Mouse (Mus musculus) liver, adult 2 months (tissue): ENCODE measurements around the gene Maged1. TPM values are rescaled to one million over a fixed set of nuclear protein-coding genes. Genes with fewer than 3 reads are reported as not detected.
A peak's percentile ranks its signal among the peaks of the same experiment; 100 is the strongest.

ENCODE experiments used
- DNase-seq: peaks from one replicate; pipeline ENCODE4 v3.0.0-alpha.2; 2011; ENCODE audit warnings: low read depth, low spot score; ENCODE audit errors: extremely low read depth
- H3K27ac ChIP-seq: fragments of 200-500 bp; replicated peaks from 2 replicates; pipeline ENCODE4 v1.5.1; 2012; ENCODE audit warnings: low read depth, mild to moderate bottlenecking, control low read depth, inconsistent platforms, low read length; ENCODE audit not compliant: insufficient read depth
- H3K27me3 ChIP-seq: fragments of 200-500 bp; 2 replicates; pipeline ENCODE4 v1.6.1; 2012; ENCODE audit warnings: mild to moderate bottlenecking, moderate library complexity, low read length, inconsistent platforms; ENCODE audit not compliant: control insufficient read depth, insufficient read depth
- H3K36me3 ChIP-seq: fragments of 200-500 bp; 2 replicates; pipeline ENCODE4 v1.6.1; 2012; ENCODE audit warnings: low read length, inconsistent platforms; ENCODE audit not compliant: control insufficient read depth, insufficient read depth
- H3K4me1 ChIP-seq: fragments of 200-500 bp; 2 replicates; pipeline ENCODE4 v1.6.1; 2011; ENCODE audit warnings: low read length; ENCODE audit not compliant: control insufficient read depth, insufficient read depth
- H3K4me3 ChIP-seq: fragments of 200-500 bp; 2 replicates; pipeline ENCODE4 v1.5.1; 2011; ENCODE audit warnings: low read depth, mild to moderate bottlenecking, control low read depth, low read length, moderate library complexity; ENCODE audit not compliant: insufficient read depth
- H3K79me2 ChIP-seq: fragments of 200-500 bp; 2 replicates; pipeline ENCODE4 v1.6.1; 2012; ENCODE audit warnings: inconsistent platforms, mild to moderate bottlenecking, low read length, moderate library complexity; ENCODE audit not compliant: control insufficient read depth, insufficient read depth
- H3K9ac ChIP-seq: fragments of 200-500 bp; 2 replicates; pipeline ENCODE4 v1.6.1; 2012; ENCODE audit warnings: low read depth, mild to moderate bottlenecking, control low read depth, inconsistent platforms, low read length
- CTCF ChIP-seq: fragments of 200-500 bp; IDR thresholded peaks from 2 replicates; pipeline ENCODE4 v1.5.1; 2011; ENCODE audit warnings: low read depth, low read length, control low read depth
- POLR2A ChIP-seq: fragments of 200-500 bp; IDR thresholded peaks from 2 replicates; pipeline ENCODE4 v1.6.1; 2011; ENCODE audit warnings: low read length, control low read depth; ENCODE audit not compliant: insufficient read depth; ENCODE audit errors: extremely low read depth
- WGBS: fragments of 180-500 bp; shearing (Covaris S2); methylation state at CpG from one replicate; pipeline ENCODE4 v1.1.7; 2018; 5-methylcytosine and 5-hydroxymethylcytosine counted together
- polyA plus RNA-seq: library from polyadenylated mRNA; depleted of rRNA; stranded (reverse); fragments of >200 nt; gene quantifications from 2 replicates; pipeline ENCODE4 v1.2.3, GENCODE M21; 2012; rRNA removed
- total RNA-seq: library from RNA; depleted of rRNA; stranded (reverse); fragments of >200 nt; gene quantifications from 2 replicates; pipeline ENCODE4 v1.2.3, GENCODE M21; 2014; rRNA removed

The Maged1 gene
- total RNA-seq (51.4 and 63.2 TPM in 2 replicates), polyA plus RNA-seq (55.0 and 78.9 TPM in 2 replicates)

- H3K36me3 ChIP-seq: peaks cover 17% of the 10 kb centered on the region
- no peak for TF ChIP-seq CTCF
- peak; percentile 74 for TF ChIP-seq POLR2A
- no peaks in the 10 kb centered on the region for H3K4me1 ChIP-seq
- peak within 1 kb of the TSS; percentile 86 for H3K4me3 ChIP-seq
- peak within 1 kb of the TSS; percentile 68 for H3K9ac ChIP-seq
- 0% methylated on average over 28 of the region's 32 CpGs for WGBS
- H3K79me2 ChIP-seq: no peaks in the 10 kb centered on the region
- peak; percentile 90 for DNase-seq
- peak within 1 kb of the TSS; percentile 50 for H3K27ac ChIP-seq
- H3K27me3 ChIP-seq: no peaks in the 10 kb centered on the region
These were observed at the start of gene Maged1 for GRCm38 (mm10) chrX:94541918-94542355. Maged1 (minus strand) TSS chrX:94542143.

DNA sequence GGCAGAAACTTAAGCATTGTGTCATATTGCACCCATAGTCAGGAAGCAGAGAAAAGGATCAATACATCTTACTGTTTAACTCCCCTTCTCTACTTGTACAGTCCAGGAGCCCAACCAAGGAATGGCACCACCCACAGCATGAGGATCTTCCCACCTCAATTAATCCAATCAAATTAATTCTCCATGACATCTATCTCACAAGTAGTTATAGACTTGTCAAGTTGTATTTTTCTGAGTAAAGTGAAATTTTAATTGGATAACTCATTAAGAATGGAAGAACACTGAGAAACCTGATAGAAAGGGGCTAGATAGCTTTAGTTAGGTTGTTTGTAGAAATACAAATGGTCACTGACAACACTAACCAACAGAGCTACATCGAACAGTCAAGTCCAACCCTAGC, 38.3 kb upstream of the Maged1 start:
- Histone ChIP-seq H3K36me3 (no peaks in the 10 kb centered on the region), H3K4me1 (no peaks in the 10 kb centered on the region), H3K4me3 (no peak overlapping the region), H3K27ac (no peak overlapping the region), H3K9ac (no peak overlapping the region), H3K79me2 (no peaks in the 10 kb centered on the region), H3K27me3 (no peaks in the 10 kb centered on the region)
- 95% methylated on average over 1 of the region's 1 CpGs for WGBS
- no peak for DNase-seq
- TF ChIP-seq POLR2A (no peak), CTCF (no peak)

GRCm38 (mm10) chrX:94564694-94565093, 22.8 kb upstream of the Maged1 start:
- TF ChIP-seq POLR2A: no peak
- no peak for TF ChIP-seq CTCF

DNA sequence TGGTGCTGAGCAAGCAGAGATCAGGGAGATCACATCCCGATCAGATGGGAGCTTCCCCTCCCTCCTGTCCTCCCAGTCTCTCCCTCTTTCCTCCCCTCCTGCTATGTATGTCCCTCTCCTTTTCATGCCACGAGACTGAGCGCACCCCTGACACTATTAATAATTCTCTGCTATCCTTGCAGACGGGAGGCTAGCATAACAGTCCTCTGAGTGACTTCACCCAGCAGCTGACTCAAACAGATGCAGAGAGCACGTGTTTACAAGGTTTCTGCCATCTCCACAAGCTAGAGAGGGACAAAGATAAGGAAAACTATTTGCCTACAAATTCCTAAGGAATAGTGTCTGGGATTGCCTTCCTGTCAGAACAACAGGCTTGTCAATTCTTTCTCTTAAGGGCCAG, 20.4 kb upstream of the Maged1 start:
- Histone ChIP-seq H3K4me3 (no peak overlapping the region), H3K27me3 (no peaks in the 10 kb centered on the region), H3K27ac (no peak overlapping the region), H3K36me3 (no peaks in the 10 kb centered on the region), H3K4me1 (no peaks in the 10 kb centered on the region), H3K9ac (no peak overlapping the region), H3K79me2 (no peaks in the 10 kb centered on the region)
- TF ChIP-seq POLR2A: no peak
- TF ChIP-seq CTCF: no peak
- no peak for DNase-seq
- 23% methylated on average over 5 of the region's 5 CpGs for WGBS

More at GRCm38 (mm10) chrX:94564694-94565093, 22.8 kb upstream of the Maged1 start:
- H3K79me2 ChIP-seq: no peaks in the 10 kb centered on the region
- no peak overlapping the region for H3K9ac ChIP-seq
- no peak overlapping the region for H3K27ac ChIP-seq
- no peaks in the 10 kb centered on the region for H3K27me3 ChIP-seq
- WGBS: 63% methylated on average over 2 of the region's 2 CpGs
- H3K4me1 ChIP-seq: no peaks in the 10 kb centered on the region
- H3K4me3 ChIP-seq: no peak overlapping the region
- H3K36me3 ChIP-seq: no peaks in the 10 kb centered on the region
- DNase-seq: no peak

GRCm38 (mm10) chrX:94548227-94548626, 6.3 kb upstream of the Maged1 start:
- Histone ChIP-seq H3K4me3 (no peak overlapping the region), H3K36me3 (no peaks in the 10 kb centered on the region), H3K27me3 (no peaks in the 10 kb centered on the region), H3K27ac (no peak overlapping the region), H3K79me2 (no peaks in the 10 kb centered on the region), H3K4me1 (no peaks in the 10 kb centered on the region), H3K9ac (no peak overlapping the region)
- DNase-seq: peak; percentile 7
- no peak for TF ChIP-seq POLR2A
- peak; percentile 18; the same call in 1 of the 2 replicates for TF ChIP-seq CTCF
- 43% methylated on average over 3 of the region's 3 CpGs for WGBS

GRCm38 (mm10) chrX:94545941-94546340, 4.0 kb upstream of the Maged1 start:
- Histone ChIP-seq H3K9ac (no peak overlapping the region), H3K4me3 (no peak overlapping the region)
- 74% methylated on average over 3 of the region's 3 CpGs for WGBS

More at GRCm38 (mm10) chrX:94545941-94546340, 4.0 kb upstream of the Maged1 start:
- Histone ChIP-seq H3K79me2 (no peaks in the 10 kb centered on the region), H3K27me3 (no peaks in the 10 kb centered on the region), H3K27ac (no peak overlapping the region), H3K4me1 (no peaks in the 10 kb centered on the region), H3K36me3 (no peaks in the 10 kb centered on the region)
- no peak for TF ChIP-seq CTCF
- TF ChIP-seq POLR2A: no peak
- no peak for DNase-seq
